Mouse (Mus musculus): ENCODE results near the gene Oscp1.
"Not testable (repeated sequence)": the region's sequence is repeated elsewhere in the genome, so short reads cannot be mapped to it uniquely, and the experiment has no call there.

Oscp1 gene

GRCm38 (mm10) chr4:126083021-126083420 is 24.7 kb downstream of the Oscp1 start:
- no peak for DNase-seq (ENCODE audit: low read depth, low spot score)

- DNase-seq (ENCODE audit: low read depth, low spot score): no peak
Measured at GRCm38 (mm10) chr4:126084382-126084781, 26.0 kb downstream of the Oscp1 start.

GRCm38 (mm10) chr4:126085996-126086576 is 27.7 kb downstream of the Oscp1 start:
- DNase-seq (ENCODE audit: low read depth, low spot score): peak; percentile 71

GRCm38 (mm10) chr4:126090101-126090847 is 31.9 kb downstream of the Oscp1 start:
- DNase-seq (ENCODE audit: low read depth, low spot score): no peak

GRCm38 (mm10) chr4:126090848-126091124 is 32.4 kb downstream of the Oscp1 start:
- no peak for DNase-seq (ENCODE audit: low read depth, low spot score)

- no peak for DNase-seq (ENCODE audit: low read depth, low spot score)
Measured at GRCm38 (mm10) chr4:126091873-126092272, 33.5 kb downstream of the Oscp1 start.

GRCm38 (mm10) chr4:126095622-126096430 is 37.5 kb downstream of the Oscp1 start:
- DNase-seq (ENCODE audit: low read depth, low spot score): not testable (repeated sequence)

- DNase-seq (ENCODE audit: low read depth, low spot score): peak; percentile 82
Measured at GRCm38 (mm10) chr4:126096464-126097111, 38.2 kb downstream of the Oscp1 start, which contains the start of gene Lsm10. Lsm10 (plus strand) TSS chr4:126096623.

GRCm38 (mm10) chr4:126097711-126098253 is 39.4 kb downstream of the Oscp1 start:
- no peak for DNase-seq (ENCODE audit: low read depth, low spot score)

- DNase-seq (ENCODE audit: low read depth, low spot score): no peak
Measured at GRCm38 (mm10) chr4:126099365-126099764, 41.0 kb downstream of the Oscp1 start.

- DNase-seq (ENCODE audit: low read depth, low spot score): no peak
Measured at GRCm38 (mm10) chr4:126100764-126101163, 42.4 kb downstream of the Oscp1 start.

- DNase-seq (ENCODE audit: low read depth, low spot score): no peak
Measured at GRCm38 (mm10) chr4:126102061-126102841, 43.9 kb downstream of the Oscp1 start.

GRCm38 (mm10) chr4:126103057-126103581 is 44.8 kb downstream of the Oscp1 start:
- DNase-seq (ENCODE audit: low read depth, low spot score): peak; percentile 67

- peak; percentile 97 for DNase-seq (ENCODE audit: low read depth, low spot score)
Measured at GRCm38 (mm10) chr4:126103590-126104068, 45.3 kb downstream of the Oscp1 start, which contains the start of gene Stk40. Stk40 (plus strand) TSS chr4:126103957.

- no peak for DNase-seq (ENCODE audit: low read depth, low spot score)
Measured at GRCm38 (mm10) chr4:126104261-126105075, 46.1 kb downstream of the Oscp1 start.

GRCm38 (mm10) chr4:126105131-126105783 is 46.9 kb downstream of the Oscp1 start:
- no peak for DNase-seq (ENCODE audit: low read depth, low spot score)

- DNase-seq (ENCODE audit: low read depth, low spot score): peak; percentile 57
Measured at GRCm38 (mm10) chr4:126108061-126108740, 49.8 kb downstream of the Oscp1 start.

GRCm38 (mm10) chr4:126109613-126110373 is 51.4 kb downstream of the Oscp1 start:
- no peak for DNase-seq (ENCODE audit: low read depth, low spot score)

Data from retina, postnatal 7 days (tissue).